Mouse (Mus musculus): ENCODE measurements at regions not wholly inside any gene's neighbourhood (a gene's known extent, or its start where the extent isn't known, plus 50 kb on each side); places are given as distances from the start of the nearest gene placed in this dataset.

- no peak for DNase-seq (ENCODE audit: low read depth, low spot score)
- TF ChIP-seq ZNF384 (IDR thresholded peaks at IDR 0.05; ENCODE audit: low read depth, low read length) (no peak), MAFK (IDR thresholded peaks at IDR 0.05; ENCODE audit: insufficient read depth, low read depth, low read length) (no peak), HCFC1 (IDR thresholded peaks at IDR 0.05; ENCODE audit: borderline replicate concordance, insufficient read depth, low read length) (no peak), CHD2 (IDR thresholded peaks at IDR 0.05; ENCODE audit: low read depth, low read length) (no peak), ZC3H11A (IDR thresholded peaks at IDR 0.05; ENCODE audit: borderline replicate concordance, low read depth, low read length) (no peak)
- Histone ChIP-seq H3K36me3 (ENCODE audit: control insufficient read depth, insufficient read depth, low read length, poor library complexity, severe bottlenecking) (no peaks in the 10 kb centered on the region), H3K4me3 (ENCODE audit: insufficient read depth in 1 of 2, low read depth in 1 of 2, low read length in 2 of 2, poor library complexity in 1 of 2, severe bottlenecking in 1 of 2) (no peak overlapping the region), H3K9me3 (ENCODE audit: control insufficient read depth, insufficient read depth, low read depth, low read length) (no peaks in the 10 kb centered on the region), H3K27ac (ENCODE audit: insufficient read depth, low read depth, low read length, poor library complexity, severe bottlenecking) (no peak overlapping the region), H3K9ac (ENCODE audit: insufficient read depth, low read depth, low read length, poor library complexity, severe bottlenecking) (no peak overlapping the region), H3K4me1 (ENCODE audit: control insufficient read depth in 2 of 2, insufficient read depth in 2 of 2, low read length in 2 of 2, poor library complexity in 1 of 2) (no peaks in the 10 kb centered on the region)
- in situ Hi-C loops (cut with MboI; ENCODE audit: low sequenced_read_pairs in 2 of 2, unreplicated experiment in 2 of 2), result no loop called here
Measured at GRCm38 (mm10) chr15:62588580-62588979, 1256.4 kb downstream of the Gsdmc2 start.

- H3K27ac ChIP-seq (ENCODE audit: insufficient read depth, low read depth, low read length, poor library complexity, severe bottlenecking), result no peak overlapping the region
- in situ Hi-C loops (cut with MboI; ENCODE audit: low sequenced_read_pairs in 2 of 2, unreplicated experiment in 2 of 2), result no loop called here
- no peak overlapping the region for H3K4me3 ChIP-seq (ENCODE audit: insufficient read depth in 1 of 2, low read depth in 1 of 2, low read length in 2 of 2, poor library complexity in 1 of 2, severe bottlenecking in 1 of 2)
- no peak overlapping the region for H3K9ac ChIP-seq (ENCODE audit: insufficient read depth, low read depth, low read length, poor library complexity, severe bottlenecking)
- no peaks in the 10 kb centered on the region for H3K36me3 ChIP-seq (ENCODE audit: control insufficient read depth, insufficient read depth, low read length, poor library complexity, severe bottlenecking)
- TF ChIP-seq HCFC1 (IDR thresholded peaks at IDR 0.05; ENCODE audit: borderline replicate concordance, insufficient read depth, low read length), result no peak
- no peak for TF ChIP-seq CHD2 (IDR thresholded peaks at IDR 0.05; ENCODE audit: low read depth, low read length)
- no peak for TF ChIP-seq ZNF384 (IDR thresholded peaks at IDR 0.05; ENCODE audit: low read depth, low read length)
- H3K9me3 ChIP-seq (ENCODE audit: control insufficient read depth, insufficient read depth, low read depth, low read length), result no peaks in the 10 kb centered on the region
- no peaks in the 10 kb centered on the region for H3K4me1 ChIP-seq (ENCODE audit: control insufficient read depth in 2 of 2, insufficient read depth in 2 of 2, low read length in 2 of 2, poor library complexity in 1 of 2)
- no peak for DNase-seq (ENCODE audit: low read depth, low spot score)
Measured at GRCm38 (mm10) chr15:62578788-62579187, 1266.2 kb downstream of the Gsdmc2 start.

- H3K4me1 ChIP-seq (ENCODE audit: control insufficient read depth in 2 of 2, insufficient read depth in 2 of 2, low read length in 2 of 2, poor library complexity in 1 of 2), result no peaks in the 10 kb centered on the region
- in situ Hi-C loops (cut with MboI; ENCODE audit: low sequenced_read_pairs in 2 of 2, unreplicated experiment in 2 of 2), result no loop called here
- H3K36me3 ChIP-seq (ENCODE audit: control insufficient read depth, insufficient read depth, low read length, poor library complexity, severe bottlenecking), result no peaks in the 10 kb centered on the region
- H3K9ac ChIP-seq (ENCODE audit: insufficient read depth, low read depth, low read length, poor library complexity, severe bottlenecking), result no peak overlapping the region
- no peak overlapping the region for H3K4me3 ChIP-seq (ENCODE audit: insufficient read depth in 1 of 2, low read depth in 1 of 2, low read length in 2 of 2, poor library complexity in 1 of 2, severe bottlenecking in 1 of 2)
- no peak overlapping the region for H3K27ac ChIP-seq (ENCODE audit: insufficient read depth, low read depth, low read length, poor library complexity, severe bottlenecking)
- H3K9me3 ChIP-seq (ENCODE audit: control insufficient read depth, insufficient read depth, low read depth, low read length), result no peaks in the 10 kb centered on the region
- no peak for DNase-seq (ENCODE audit: low read depth, low spot score)
- TF ChIP-seq ZNF384 (IDR thresholded peaks at IDR 0.05; ENCODE audit: low read depth, low read length), result no peak
- no peak for TF ChIP-seq CHD2 (IDR thresholded peaks at IDR 0.05; ENCODE audit: low read depth, low read length)
- no peak for TF ChIP-seq HCFC1 (IDR thresholded peaks at IDR 0.05; ENCODE audit: borderline replicate concordance, insufficient read depth, low read length)
- no peak for TF ChIP-seq MAFK (IDR thresholded peaks at IDR 0.05; ENCODE audit: insufficient read depth, low read depth, low read length)
- TF ChIP-seq ZC3H11A (IDR thresholded peaks at IDR 0.05; ENCODE audit: borderline replicate concordance, low read depth, low read length), result no peak
Measured at GRCm38 (mm10) chr15:62575791-62576190, 1269.2 kb downstream of the Gsdmc2 start.

- in situ Hi-C loops (cut with MboI; ENCODE audit: low sequenced_read_pairs in 2 of 2, unreplicated experiment in 2 of 2), result no loop called here
Measured at GRCm38 (mm10) chr15:62571803-62572202, 1273.2 kb downstream of the Gsdmc2 start.

More at GRCm38 (mm10) chr15:62571803-62572202, 1273.2 kb downstream of the Gsdmc2 start:
- H3K4me3 ChIP-seq (ENCODE audit: insufficient read depth in 1 of 2, low read depth in 1 of 2, low read length in 2 of 2, poor library complexity in 1 of 2, severe bottlenecking in 1 of 2), result no peak overlapping the region
- no peak for DNase-seq (ENCODE audit: low read depth, low spot score)
- TF ChIP-seq ZC3H11A (IDR thresholded peaks at IDR 0.05; ENCODE audit: borderline replicate concordance, low read depth, low read length) (no peak), ZNF384 (IDR thresholded peaks at IDR 0.05; ENCODE audit: low read depth, low read length) (no peak), CHD2 (IDR thresholded peaks at IDR 0.05; ENCODE audit: low read depth, low read length) (no peak), MAFK (IDR thresholded peaks at IDR 0.05; ENCODE audit: insufficient read depth, low read depth, low read length) (no peak), HCFC1 (IDR thresholded peaks at IDR 0.05; ENCODE audit: borderline replicate concordance, insufficient read depth, low read length) (no peak)
- H3K9me3 ChIP-seq (ENCODE audit: control insufficient read depth, insufficient read depth, low read depth, low read length), result no peaks in the 10 kb centered on the region
- H3K27ac ChIP-seq (ENCODE audit: insufficient read depth, low read depth, low read length, poor library complexity, severe bottlenecking), result no peak overlapping the region
- no peak overlapping the region for H3K9ac ChIP-seq (ENCODE audit: insufficient read depth, low read depth, low read length, poor library complexity, severe bottlenecking)
- no peaks in the 10 kb centered on the region for H3K36me3 ChIP-seq (ENCODE audit: control insufficient read depth, insufficient read depth, low read length, poor library complexity, severe bottlenecking)
- H3K4me1 ChIP-seq (ENCODE audit: control insufficient read depth in 2 of 2, insufficient read depth in 2 of 2, low read length in 2 of 2, poor library complexity in 1 of 2), result no peaks in the 10 kb centered on the region

Data from ES-E14 (cell line).